Mouse (Mus musculus) embryonic fibroblast, embryonic 13.5 days (primary cell): ENCODE measurements around the gene Rap1b.

Experiments used
- CTCF ChIP-seq: IDR thresholded peaks from 2 replicates; pipeline ENCODE4 v1.5.1; 2011; ENCODE audit warnings: mild to moderate bottlenecking, control low read depth, low read length, moderate library complexity, borderline replicate concordance; ENCODE audit not compliant: insufficient read depth
- POLR2A ChIP-seq: IDR thresholded peaks from 2 replicates; pipeline ENCODE4 v1.6.1; 2011; ENCODE audit warnings: low read depth, mild to moderate bottlenecking, control low read depth, low read length, moderate library complexity

DNA sequence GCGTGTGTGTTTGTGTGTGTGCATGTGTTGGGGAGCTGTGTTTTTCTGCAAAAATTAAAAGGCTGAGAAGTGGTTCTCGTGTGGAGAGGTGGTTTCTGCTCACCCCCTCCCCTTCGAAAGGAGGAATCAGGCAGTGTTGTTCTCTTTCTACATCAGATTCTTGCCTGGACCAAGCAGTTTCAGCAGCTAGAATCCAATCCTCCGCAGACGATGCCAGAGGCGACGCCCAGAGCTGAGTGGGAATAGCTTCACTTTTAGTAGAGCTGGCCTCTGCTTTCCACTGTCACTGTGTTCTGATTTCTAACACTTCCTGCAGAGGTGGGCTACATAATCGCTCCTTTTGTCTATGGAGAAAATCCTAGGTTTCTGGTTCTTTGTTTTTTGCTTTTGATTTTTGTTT, 31.0 kb upstream of the Rap1b start:
- TF ChIP-seq CTCF (no peak), POLR2A (no peak)
